Mouse (Mus musculus) spleen, adult 2 months (tissue): ENCODE results near the gene Mroh7. TPM values are rescaled to one million over a fixed set of nuclear protein-coding genes. Genes with fewer than 3 reads are reported as not detected.
"Not testable (repeated sequence)": the region's sequence is repeated elsewhere in the genome, so short reads cannot be mapped to it uniquely, and the experiment has no call there.

Source experiments
- DNase-seq, 2 experiments: peaks; one replicate each; pipeline versions ENCODE4 v3.0.0 to v3.0.0-alpha.2; 2012 to 2021; ENCODE audit warnings: low spot score in 2 of 2, low read depth in 1 of 2
- H3K27ac ChIP-seq: fragments of 200-500 bp; 2 replicates; pipeline ENCODE4 v1.5.1; 2012; ENCODE audit warnings: low read length, inconsistent platforms; ENCODE audit not compliant: insufficient read depth
- H3K27me3 ChIP-seq: fragments of 200-500 bp; 2 replicates; pipeline ENCODE4 v1.6.1; 2012; ENCODE audit warnings: mild to moderate bottlenecking, moderate library complexity, low read length, inconsistent platforms; ENCODE audit not compliant: control insufficient read depth, insufficient read depth
- H3K36me3 ChIP-seq: fragments of 200-500 bp; 2 replicates; pipeline ENCODE4 v1.6.1; 2012; ENCODE audit warnings: mild to moderate bottlenecking, low read length, inconsistent platforms; ENCODE audit not compliant: control insufficient read depth, insufficient read depth
- H3K4me1 ChIP-seq: fragments of 200-500 bp; 2 replicates; pipeline ENCODE4 v1.6.1; 2011; ENCODE audit warnings: inconsistent platforms; ENCODE audit not compliant: control insufficient read depth, insufficient read depth, insufficient read length
- H3K4me3 ChIP-seq: fragments of 200-500 bp; 2 replicates; pipeline ENCODE4 v1.5.1; 2011; ENCODE audit warnings: mild to moderate bottlenecking, inconsistent platforms; ENCODE audit not compliant: insufficient read depth, insufficient read length; ENCODE audit errors: extremely low read depth
- CTCF ChIP-seq: fragments of 200-500 bp; IDR thresholded peaks from 2 replicates; pipeline ENCODE4 v1.5.1; 2011; ENCODE audit warnings: mild to moderate bottlenecking, inconsistent platforms; ENCODE audit not compliant: insufficient read depth, insufficient read length, insufficient replicate concordance; ENCODE audit errors: extremely low read depth
- POLR2A ChIP-seq: fragments of 200-500 bp; IDR thresholded peaks from 2 replicates; pipeline ENCODE4 v1.6.1; 2011; ENCODE audit warnings: low read depth, low read length, inconsistent platforms
- WGBS: fragments of 180-500 bp; shearing (Covaris S2); methylation state at CpG from one replicate; pipeline ENCODE4 v1.1.7; 2018; 5-methylcytosine and 5-hydroxymethylcytosine counted together
- polyA plus RNA-seq: library from polyadenylated mRNA; depleted of rRNA; stranded (reverse); fragments of >200 nt; gene quantifications from 2 replicates; pipeline ENCODE4 v1.2.3, GENCODE M21; 2012; rRNA removed

The Mroh7 gene
- 1.0 and 2.1 TPM in 2 replicates for polyA plus RNA-seq

DNA sequence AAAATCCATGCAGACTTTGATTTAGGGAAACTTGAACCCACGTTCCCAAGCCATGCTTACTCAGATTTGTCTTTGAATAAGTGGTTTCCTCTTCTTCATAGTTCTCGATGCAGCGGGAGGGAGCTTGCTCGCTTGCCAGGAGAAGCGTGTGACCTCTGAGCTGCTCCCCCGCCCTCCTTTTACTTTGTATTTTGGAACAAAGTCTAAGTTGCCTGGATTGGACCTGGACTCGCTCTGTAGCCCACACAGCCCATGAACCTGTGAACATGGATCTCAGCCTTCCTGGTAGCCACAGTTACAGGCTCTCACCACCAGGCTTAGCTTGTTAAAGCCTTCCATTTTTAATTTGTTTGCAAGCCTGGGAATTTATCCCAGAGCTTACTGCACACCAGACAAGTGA is at the start of gene Mroh7:
Gene Mroh7, minus strand, starts transcription at position 112 of the 400 bp plus-strand sequence.
- H3K4me1 ChIP-seq, result no peaks in the 10 kb centered on the region
- H3K4me3 ChIP-seq, result no peak within 1 kb of the TSS
- no peak within 1 kb of the TSS for H3K27ac ChIP-seq
- H3K27me3 ChIP-seq, result no peaks in the 10 kb centered on the region
- no peak for TF ChIP-seq CTCF
- no peak for TF ChIP-seq POLR2A
- 75% methylated on average over 7 of the region's 7 CpGs for WGBS
- no peaks in the 10 kb centered on the region for H3K36me3 ChIP-seq
- DNase-seq, result no peak

DNA sequence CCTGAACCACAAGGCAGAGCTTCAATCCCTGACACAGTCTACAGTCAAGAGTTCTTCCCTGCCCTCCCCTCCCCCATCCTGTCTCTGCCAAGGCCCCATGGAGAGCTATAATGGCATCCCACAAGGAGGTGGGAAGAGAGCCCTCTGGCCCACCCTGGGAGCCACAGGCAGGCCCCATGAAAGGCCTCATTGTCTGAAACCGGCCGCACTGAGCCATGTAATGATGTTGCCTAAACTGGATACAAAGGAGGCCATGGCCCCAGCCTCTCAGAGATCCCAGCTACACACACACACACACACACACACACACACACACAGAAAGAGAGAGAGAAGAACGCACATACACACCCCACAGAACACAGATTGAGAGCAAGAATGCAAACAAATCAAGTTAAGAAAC is 49.3 kb upstream of the Mroh7 start:
- H3K36me3 ChIP-seq, result no peaks in the 10 kb centered on the region
- H3K4me3 ChIP-seq, result no peak overlapping the region
- WGBS, result 85% methylated on average over 3 of the region's 3 CpGs
- H3K27ac ChIP-seq, result no peak overlapping the region
- TF ChIP-seq POLR2A (no peak), CTCF (no peak)
- DNase-seq, result no peak
- no peaks in the 10 kb centered on the region for H3K27me3 ChIP-seq
- H3K4me1 ChIP-seq, result no peaks in the 10 kb centered on the region

DNA sequence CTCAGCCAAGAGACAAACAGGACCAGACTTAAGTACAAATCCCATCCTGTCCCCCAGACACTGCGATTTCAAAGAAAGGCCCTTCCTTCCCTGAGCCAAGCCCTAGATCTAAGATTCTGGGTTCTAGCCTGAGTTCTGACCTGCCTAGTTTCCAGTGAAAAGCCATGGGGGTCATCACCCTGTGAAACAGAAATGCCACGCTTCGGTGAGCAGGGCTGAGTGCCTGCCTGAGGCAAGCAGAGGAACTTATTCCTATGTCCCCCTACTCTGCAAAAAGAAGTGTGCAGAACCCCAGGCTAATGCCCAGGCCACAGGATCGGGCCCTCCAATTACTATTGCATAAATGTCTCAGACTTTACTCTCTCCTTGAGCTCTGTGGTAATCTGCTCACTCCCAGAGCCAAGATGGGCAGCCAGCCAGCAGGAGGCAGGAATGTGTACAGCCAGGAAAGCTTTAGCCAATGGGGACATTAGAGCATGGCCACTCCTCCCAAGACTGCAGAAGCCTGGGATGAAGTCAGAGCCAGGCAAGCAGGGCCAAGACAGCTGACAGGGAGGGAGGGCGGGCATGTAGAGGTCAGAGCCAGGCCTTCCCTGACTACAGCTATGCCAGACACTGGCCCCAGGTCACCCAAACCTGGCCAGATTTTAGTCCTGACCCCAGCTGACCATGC is 47.5 kb upstream of the Mroh7 start:
- H3K27ac ChIP-seq, result no peak overlapping the region
- peak in 1 of 2 experiments; percentile 8 for DNase-seq
- H3K4me1 ChIP-seq, result no peaks in the 10 kb centered on the region
- H3K4me3 ChIP-seq, result no peak overlapping the region
- 85% methylated on average over 5 of the region's 5 CpGs for WGBS
- H3K36me3 ChIP-seq, result no peaks in the 10 kb centered on the region
- no peaks in the 10 kb centered on the region for H3K27me3 ChIP-seq
- TF ChIP-seq CTCF, result no peak
- TF ChIP-seq POLR2A, result no peak

- TF ChIP-seq POLR2A, result no peak
- no peak for TF ChIP-seq CTCF
- H3K36me3 ChIP-seq, result no peaks in the 10 kb centered on the region
- H3K27me3 ChIP-seq, result no peaks in the 10 kb centered on the region
- no peak overlapping the region for H3K4me3 ChIP-seq
- H3K27ac ChIP-seq, result no peak overlapping the region
- no peak for DNase-seq
- 57% methylated on average over 3 of the region's 3 CpGs for WGBS
- no peaks in the 10 kb centered on the region for H3K4me1 ChIP-seq
Observed at GRCm38 (mm10) chr4:106776998-106777397, 46.3 kb upstream of the Mroh7 start.

- H3K27me3 ChIP-seq, H3K27ac ChIP-seq, H3K4me1 ChIP-seq, DNase-seq, H3K4me3 ChIP-seq, H3K36me3 ChIP-seq: not testable (repeated sequence)
- 91% methylated on average over 6 of the region's 6 CpGs for WGBS
Observed at GRCm38 (mm10) chr4:106775767-106776166, 45.0 kb upstream of the Mroh7 start.

DNA sequence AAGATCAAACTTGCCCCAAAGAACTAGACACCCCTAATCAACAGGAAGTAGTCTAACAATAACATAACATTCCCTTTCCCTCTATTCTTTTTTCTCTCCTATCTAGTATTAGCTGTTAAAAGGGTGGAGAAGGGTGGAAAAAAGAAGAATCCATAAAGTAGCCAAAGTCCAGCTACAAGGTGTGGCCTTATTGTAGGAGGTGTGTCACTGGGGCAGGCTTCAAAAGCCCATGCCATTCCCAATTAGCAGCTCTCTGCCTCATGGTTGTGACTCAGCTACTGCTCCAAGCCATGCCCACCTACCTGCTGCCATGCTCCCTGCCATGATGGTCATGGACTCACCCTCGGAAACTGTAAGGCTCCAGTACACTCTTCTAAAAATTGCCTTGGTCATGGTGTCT is 41.8 kb upstream of the Mroh7 start:
- Histone ChIP-seq H3K27ac (no peak overlapping the region), H3K36me3 (no peaks in the 10 kb centered on the region), H3K4me1 (no peaks in the 10 kb centered on the region), H3K4me3 (no peak overlapping the region), H3K27me3 (no peaks in the 10 kb centered on the region)
- no peak for TF ChIP-seq POLR2A
- no peak for TF ChIP-seq CTCF
- DNase-seq, result no peak
- 96% methylated on average over 1 of the region's 1 CpGs for WGBS

DNA sequence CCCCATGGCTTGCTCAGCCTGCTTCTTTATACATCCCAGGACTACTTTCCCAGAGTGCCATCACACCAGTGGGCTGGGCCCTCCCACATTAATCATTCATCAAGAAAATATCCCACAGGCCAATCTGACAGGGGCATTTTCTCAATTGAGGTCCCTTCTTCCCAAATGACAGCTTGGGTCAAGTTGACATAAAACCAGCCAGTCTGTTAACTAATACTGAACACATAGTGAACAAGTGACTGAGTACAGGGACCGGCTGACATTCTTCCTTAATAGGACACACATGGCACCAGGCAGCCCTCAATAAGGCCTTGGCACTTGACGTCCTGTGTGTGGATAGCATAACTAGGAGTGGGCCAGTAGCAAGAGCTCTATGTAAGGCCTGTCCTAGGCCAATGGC is 38.6 kb upstream of the Mroh7 start:
- Histone ChIP-seq H3K27me3 (no peaks in the 10 kb centered on the region), H3K4me1 (no peaks in the 10 kb centered on the region), H3K27ac (no peak overlapping the region), H3K4me3 (no peak overlapping the region), H3K36me3 (no peaks in the 10 kb centered on the region)
- DNase-seq, result no peak
- TF ChIP-seq POLR2A (no peak), CTCF (no peak)
- WGBS, result 91% methylated on average over 2 of the region's 2 CpGs
